Comparison of ENCODE assay signal across 15 mouse cellular contexts in genomic region chr4:126782996-126783395, GRCm38 (mm10). TPM values are rescaled to one million over a fixed set of nuclear protein-coding genes. Genes with fewer than 3 reads are reported as not detected.
A peak's percentile ranks its signal among the peaks of the same experiment; 100 is the strongest.
DNase-seq lines count a peak whose midpoint lies in the region; ATAC-seq and TF ChIP-seq lines count a peak whose summit lies in the region.
"Had no signal": no experiment of that assay in that cellular context is flagged by ENCODE, and none has a peak within 500 bp of the region (broad histone marks: within the 10 kb centered on the region; RNA-seq: fewer than 3 reads in every experiment).

No protein-coding gene starts in this region.

- H3K4me2 ChIP-seq in liver, embryonic 11.5 days = no peak overlapping the region

- H3K9ac ChIP-seq in liver, embryonic 11.5 days (ENCODE audit: low read depth, low read length) = no peak overlapping the region

- DNase-seq in left cerebral cortex, adult 2 months (ENCODE audit: extremely low spot score in 1 of 2, low spot score in 2 of 2) = peak; percentile 31 to 52
- DNase-seq in left cerebral cortex, postnatal 4 days = no peak
- peak; percentile 24 to 39 for DNase-seq in cerebellum, postnatal 10 days
- peak; percentile 44 for DNase-seq in layer of hippocampus, adult 9-10 months (ENCODE audit: low spot score)
- peak; percentile 39 for DNase-seq in right cerebral cortex, postnatal 14 days
- no peak for DNase-seq in liver
- DNase-seq in liver, embryonic 11.5 days (ENCODE audit: low spot score) = no peak
- DNase-seq: adrenal gland, postnatal 14 days; heart, adult 2 months; kidney, adult 2 months; thymus, postnatal 14 days had no signal

- no peaks in the 10 kb centered on the region for H3K36me3 ChIP-seq in liver, embryonic 11.5 days (ENCODE audit: control insufficient read depth, insufficient read depth, low read length)

- no peaks in the 10 kb centered on the region for H3K27me3 ChIP-seq in liver, embryonic 11.5 days (replicated peaks; ENCODE audit: control insufficient read depth, insufficient read depth, low read length)

- peak overlapping the region; percentile 12; the same call in 1 of the 2 replicates for H3K27ac ChIP-seq in left cerebral cortex, adult 2 months
- no peak overlapping the region for H3K27ac ChIP-seq in liver, embryonic 11.5 days (ENCODE audit: low read depth, low read length)
- H3K27ac ChIP-seq: heart, adult 2 months had no signal

- intact Hi-C loops in left cerebral cortex, adult 2 months (cut with DNase I) = loop anchor here (5.0 kb wide), 1 partner anchor 39 kb away; no protein-coding TSS in a partner anchor
- intact Hi-C loops in left cerebral cortex, postnatal 4 days (cut with DNase I) = no loop called here

- no peak for TF ChIP-seq CTCF in left cerebral cortex, adult 2 months (IDR thresholded peaks at IDR 0.05)

- no peaks in the 10 kb centered on the region for H3K4me1 ChIP-seq in liver, embryonic 11.5 days (replicated peaks; ENCODE audit: control insufficient read depth, insufficient read depth, low read length)

- WGBS in liver, embryonic 11.5 days = 78% methylated on average over 8 of the region's 8 CpGs

- no peak overlapping the region for H3K4me3 ChIP-seq in left cerebral cortex, adult 2 months
- H3K4me3 ChIP-seq in liver, embryonic 11.5 days (ENCODE audit: low read depth, low read length) = no peak overlapping the region
- H3K4me3 ChIP-seq: heart, adult 2 months had no signal

- H3K9me3 ChIP-seq in liver, embryonic 11.5 days (ENCODE audit: control insufficient read depth, low read length) = no peaks in the 10 kb centered on the region

- no peak for ATAC-seq in liver, embryonic 11.5 days (replicated peaks; ENCODE audit: low FRiP score)

RNA-seq across cellular contexts. Expression of gene AU040320, which starts 29.7 kb away (rescaled TPM):
- 10 to 100 TPM; 53.5 to 59.9 TPM for total RNA-seq in left cerebral cortex, adult 2 months (2021)
- total RNA-seq in left cerebral cortex, postnatal 4 days (2021) = 10 to 100 TPM; 49.2 to 49.4 TPM
- polyA plus RNA-seq in liver, embryonic 11.5 days (2014; fragmentation: Nextera tagmentation; extraction: Ambion mirVana) = 18.7 and 19.3 TPM in 2 replicates

RNA-seq across cellular contexts. Expression of gene Ncdn, which starts 29.8 kb away (rescaled TPM):
- total RNA-seq in left cerebral cortex, adult 2 months (2021) = 1,000 to 10,000 TPM in 1 of 2 experiments, 100 to 1,000 TPM in 1; 980 to 1,003 TPM
- total RNA-seq in left cerebral cortex, postnatal 4 days (2021) = 100 to 1,000 TPM; 291 to 313 TPM
- polyA plus RNA-seq in liver, embryonic 11.5 days (2014; fragmentation: Nextera tagmentation; extraction: Ambion mirVana) = 25.0 and 27.2 TPM in 2 replicates

RNA-seq across cellular contexts. Expression of gene Tfap2e, which starts 47.0 kb away (rescaled TPM):
- total RNA-seq in left cerebral cortex, adult 2 months (2021) = not detected
- total RNA-seq in left cerebral cortex, postnatal 4 days (2021) = not detected
- polyA plus RNA-seq in liver, embryonic 11.5 days (2014; fragmentation: Nextera tagmentation; extraction: Ambion mirVana) = not detected in 2 replicates
- total RNA-seq: adrenal gland, postnatal 14 days; heart, adult 2 months; hematopoietic stem cell, adult 5-6 weeks; midbrain, postnatal 0 days; neutrophil, adult 5-6 weeks had no signal
- polyA plus RNA-seq: kidney, adult 2 months; limb, embryonic 11.5 days had no signal

Comparison
In these comparisons a context has a peak if more than half of its experiments do, and no peak if none do; other contexts are left out.
1. DNase-seq: peak in left cerebral cortex, adult 2 months (2 of 2), cerebellum, postnatal 10 days (2 of 2), layer of hippocampus, adult 9-10 months (single experiment) and right cerebral cortex, postnatal 14 days (single experiment); none in left cerebral cortex, postnatal 4 days (single experiment), liver (single experiment) and liver, embryonic 11.5 days (single experiment).